Mouse (Mus musculus) spleen, adult 2 months (tissue): ENCODE data around the gene Ptprn2.

Experiments
- CTCF ChIP-seq: fragments of 200-500 bp; IDR thresholded peaks from 2 replicates; pipeline ENCODE4 v1.5.1; 2011; ENCODE audit warnings: mild to moderate bottlenecking, inconsistent platforms; ENCODE audit not compliant: insufficient read depth, insufficient read length, insufficient replicate concordance; ENCODE audit errors: extremely low read depth
- POLR2A ChIP-seq: fragments of 200-500 bp; IDR thresholded peaks from 2 replicates; pipeline ENCODE4 v1.6.1; 2011; ENCODE audit warnings: low read depth, low read length, inconsistent platforms

DNA sequence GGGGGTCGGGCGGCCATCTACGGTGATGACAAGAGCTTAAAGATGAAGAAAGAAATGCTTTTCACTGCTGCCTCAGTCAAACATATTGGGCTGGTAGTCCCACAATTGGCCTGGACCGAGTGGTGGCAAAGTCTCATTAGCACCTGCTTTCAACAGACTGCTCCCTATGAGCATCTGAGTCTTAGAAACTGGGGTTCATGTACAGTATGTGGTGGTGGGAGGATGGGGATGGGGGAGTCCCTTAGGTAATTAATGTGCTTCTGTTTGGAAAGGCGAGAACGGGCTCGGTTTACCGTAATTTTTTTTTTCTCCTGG lies 667.6 kb downstream of the Ptprn2 start:
- TF ChIP-seq CTCF: no peak
- no peak for TF ChIP-seq POLR2A
